Mouse (Mus musculus) adipocyte (in vitro differentiated cells): ENCODE data around the gene Olfr1413.

Experiments used
- DNase-seq: peaks from one replicate; pipeline ENCODE4 v3.0.0-alpha.2; 2016; ENCODE audit warnings: low spot score

The Olfr1413 gene

DNA sequence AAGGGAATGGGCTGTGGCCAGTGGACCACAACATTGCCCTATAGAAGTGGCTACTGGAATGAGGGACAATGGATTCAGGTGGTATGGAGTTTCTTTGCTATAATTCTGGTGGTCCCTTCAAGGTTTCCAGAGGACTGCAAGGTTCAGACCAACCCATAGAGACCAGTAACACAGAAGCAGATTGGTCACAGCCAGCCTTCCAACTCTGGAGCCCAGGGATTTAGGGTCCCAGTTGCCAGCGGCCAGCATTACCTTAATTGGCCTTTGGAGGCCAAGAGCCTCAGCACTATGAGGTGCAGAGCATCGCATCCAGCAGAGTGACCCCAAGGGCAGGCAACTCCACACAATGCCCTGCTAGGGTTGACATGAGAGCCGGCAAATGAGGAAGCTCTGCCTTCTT lies at the start of gene Olfr1413:
TSS of gene Olfr1413 (plus strand) at position 301 of the 400 bp plus-strand sequence.
- no peak for DNase-seq

DNA sequence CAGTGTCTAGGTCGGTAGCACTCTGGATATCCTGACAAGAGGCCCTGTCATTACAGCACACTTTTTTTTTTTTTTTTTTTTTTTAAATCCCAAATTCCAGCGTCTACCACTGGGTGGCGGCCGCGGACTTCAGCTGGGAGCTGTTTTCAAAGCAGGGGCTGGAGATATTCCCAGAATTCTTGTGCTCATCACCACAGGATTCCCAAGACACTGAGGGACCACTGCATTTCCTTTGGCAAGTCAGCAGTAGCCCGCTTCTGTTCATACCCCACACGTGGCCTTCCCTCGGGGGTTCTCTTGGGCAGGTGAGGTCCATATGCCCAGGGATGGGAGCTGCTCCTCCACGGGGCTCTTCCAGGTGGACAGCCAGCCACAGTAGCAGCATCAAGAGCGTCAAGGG lies 49.7 kb upstream of the Olfr1413 start:
- peak; percentile 75 for DNase-seq

DNA sequence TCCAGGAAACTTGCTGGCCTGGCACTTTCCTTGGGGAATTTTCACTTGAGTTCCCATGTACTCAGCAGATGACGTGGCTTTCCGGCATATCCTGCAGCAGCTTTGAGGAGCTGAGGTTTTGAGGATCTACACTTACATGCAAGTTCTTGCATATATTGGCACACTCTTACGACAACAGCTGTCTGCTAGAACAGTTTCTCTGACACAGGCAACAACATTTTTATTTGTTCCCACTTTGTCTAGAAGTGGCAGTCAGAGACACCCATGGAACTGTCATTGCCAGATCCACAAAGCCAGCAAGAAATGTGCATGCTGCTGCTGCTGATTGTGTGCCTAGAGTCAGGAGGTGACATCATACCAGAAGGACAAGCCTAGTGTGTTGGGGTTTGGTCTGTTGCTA lies 47.4 kb upstream of the Olfr1413 start:
- DNase-seq = no peak

DNA sequence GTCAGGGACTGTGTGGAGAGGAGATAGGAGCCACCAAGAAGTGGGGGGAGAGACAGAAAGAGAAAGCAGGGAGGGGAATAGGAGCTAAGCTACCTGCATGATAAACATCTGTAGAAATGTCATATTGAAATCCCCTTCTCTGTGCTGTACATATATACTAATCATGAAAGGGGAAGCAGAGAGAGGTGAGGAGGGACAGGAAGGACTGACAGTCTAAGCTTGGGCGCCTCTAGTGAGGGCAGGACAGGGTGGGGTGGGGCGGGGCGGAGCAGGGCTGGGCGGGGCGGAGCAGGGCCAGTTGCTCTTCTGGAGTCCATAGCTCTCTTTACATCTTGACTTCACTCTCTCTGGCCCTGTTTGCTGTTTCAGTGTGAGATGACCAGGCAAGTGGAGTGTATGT lies 34.1 kb upstream of the Olfr1413 start:
- no peak for DNase-seq

GRCm38 (mm10) chr1:92539071-92539470 lies 32.1 kb upstream of the Olfr1413 start:
- DNase-seq = no peak

DNA sequence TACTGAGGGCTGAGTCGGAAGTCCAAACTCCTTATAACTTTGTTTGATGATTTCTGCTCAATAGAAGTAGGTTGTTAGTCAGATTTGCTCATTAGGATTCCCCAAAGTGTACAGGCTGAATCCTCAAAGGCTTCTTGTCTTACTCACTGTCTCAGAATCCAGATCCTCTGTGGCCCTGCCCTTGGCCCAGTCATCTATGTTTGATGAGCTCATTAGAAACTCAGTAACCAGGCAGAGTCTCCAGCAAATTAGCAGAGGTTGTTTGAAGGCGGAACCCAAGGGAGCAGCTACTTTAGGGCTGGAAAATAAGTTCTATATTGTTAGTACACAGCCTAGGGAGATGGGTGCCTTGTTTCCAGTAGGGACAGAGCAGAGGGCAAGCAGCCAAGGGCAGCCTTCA lies 25.2 kb upstream of the Olfr1413 start:
- DNase-seq = no peak

DNA sequence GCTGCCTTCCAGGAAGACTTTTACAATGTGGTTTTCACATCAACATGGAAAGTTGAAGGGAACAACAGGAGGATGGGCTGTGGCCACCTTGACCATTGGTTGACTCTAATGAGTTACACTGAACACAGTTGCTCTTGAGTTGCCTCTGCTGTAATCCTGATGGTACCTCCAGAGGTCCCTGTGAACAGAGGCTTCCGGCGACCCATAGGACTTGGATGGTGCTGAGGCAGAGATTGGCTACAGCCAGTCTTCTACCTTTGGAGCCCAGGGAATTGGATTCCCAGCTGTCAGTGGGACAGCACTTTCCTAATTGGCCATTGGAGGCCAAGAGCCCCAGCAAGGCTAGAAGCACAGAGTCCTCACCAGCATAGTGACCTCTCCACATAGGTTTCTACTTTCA lies 14.4 kb downstream of the Olfr1413 start, which contains the start of gene Olfr1412:
TSS of gene Olfr1412 (plus strand) at position 301 of the 400 bp plus-strand sequence.
- no peak for DNase-seq

GRCm38 (mm10) chr1:92594111-92594510 lies 23.0 kb downstream of the Olfr1413 start, which contains the start of gene Olfr1411:
Gene Olfr1411 (plus strand): TSS chr1:92594411.
- no peak for DNase-seq

- DNase-seq = no peak
Observed at GRCm38 (mm10) chr1:92596019-92596418, 24.9 kb downstream of the Olfr1413 start.

- no peak for DNase-seq
Observed at GRCm38 (mm10) chr1:92605482-92605881, 34.4 kb downstream of the Olfr1413 start, which contains the start of gene Olfr1410. Gene Olfr1410 (plus strand): TSS chr1:92605782.

DNA sequence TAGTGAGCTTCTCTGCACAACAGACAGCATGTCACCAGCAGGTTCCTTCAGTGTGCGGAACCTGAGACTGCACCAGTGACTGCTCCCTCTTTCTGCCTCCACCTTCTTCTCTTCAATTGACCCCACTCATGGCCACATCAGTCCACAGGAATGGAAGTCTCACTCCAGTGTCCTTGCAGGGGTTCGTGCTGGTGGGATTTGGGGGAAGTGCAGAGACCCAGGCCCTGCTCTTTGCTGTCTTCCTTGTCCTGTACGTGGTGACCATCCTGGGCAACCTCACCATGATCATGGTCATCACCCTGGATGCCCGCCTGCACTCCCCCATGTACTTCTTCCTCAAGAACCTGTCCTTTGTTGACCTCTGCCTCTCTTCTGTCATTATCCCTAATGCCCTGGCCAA lies 36.6 kb downstream of the Olfr1413 start:
- no peak for DNase-seq

DNA sequence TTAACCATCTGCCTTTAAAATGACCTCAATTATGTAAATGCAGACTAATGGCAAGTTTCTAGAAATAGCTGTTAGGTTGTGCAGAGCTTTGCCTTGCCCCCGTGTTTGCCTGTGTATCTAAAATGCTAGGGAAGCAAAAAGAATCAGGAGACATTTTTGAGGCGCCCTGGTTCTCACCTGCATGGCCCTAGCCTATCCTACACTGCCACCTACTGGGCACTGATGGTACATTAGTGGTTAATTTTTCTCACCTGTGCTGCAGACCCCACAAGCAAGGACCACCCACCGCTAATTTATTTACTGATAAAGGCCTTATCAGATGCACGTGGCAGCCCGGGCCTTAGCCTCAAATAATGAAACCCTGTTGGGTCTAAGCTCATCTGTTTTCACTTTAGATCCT lies 39.9 kb downstream of the Olfr1413 start:
- DNase-seq = peak; percentile 23

DNA sequence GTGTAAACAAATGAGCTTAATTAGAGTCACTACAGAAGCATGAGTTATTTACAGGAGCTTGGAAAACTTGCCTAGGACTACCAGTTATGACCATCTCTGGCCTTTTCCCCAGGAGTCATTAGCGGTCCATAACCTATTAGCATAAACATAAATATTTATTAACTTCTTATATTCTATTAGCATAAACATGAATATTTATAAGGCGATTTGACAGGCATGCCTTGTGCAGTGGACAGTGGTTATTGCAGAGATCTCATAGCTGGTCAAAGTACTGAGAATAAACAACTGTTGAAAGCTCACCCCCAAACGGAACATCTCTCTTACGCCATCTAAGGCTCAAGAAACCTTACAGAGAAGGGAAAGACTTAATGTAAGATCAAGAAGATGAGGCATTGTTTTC lies 42.1 kb downstream of the Olfr1413 start:
- no peak for DNase-seq

DNA sequence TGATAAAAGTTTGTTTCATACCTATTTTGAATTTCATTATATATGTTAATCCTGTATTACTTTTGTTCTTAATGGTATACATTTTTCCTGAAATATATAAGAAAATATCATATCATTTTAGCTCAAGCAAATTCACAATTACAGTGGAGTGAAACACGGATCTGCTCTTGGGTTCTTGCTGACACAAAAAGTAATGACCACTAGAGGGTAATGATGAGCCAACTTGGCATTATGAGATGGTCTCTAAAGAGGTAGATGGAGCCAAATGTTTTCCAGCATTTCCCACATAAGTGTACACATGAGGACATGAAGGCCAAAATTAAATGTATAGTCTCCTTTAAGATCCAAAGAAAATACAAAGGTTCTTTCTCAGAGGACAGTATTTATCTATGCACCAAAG lies 43.4 kb downstream of the Olfr1413 start:
- DNase-seq = peak; percentile 56

- DNase-seq = peak; percentile 25
Observed at GRCm38 (mm10) chr1:92616046-92616445, 44.9 kb downstream of the Olfr1413 start.

- DNase-seq = no peak
Observed at GRCm38 (mm10) chr1:92617488-92617887, 46.4 kb downstream of the Olfr1413 start, which contains the start of gene Olfr12. Gene Olfr12 (plus strand): TSS chr1:92617788.

DNA sequence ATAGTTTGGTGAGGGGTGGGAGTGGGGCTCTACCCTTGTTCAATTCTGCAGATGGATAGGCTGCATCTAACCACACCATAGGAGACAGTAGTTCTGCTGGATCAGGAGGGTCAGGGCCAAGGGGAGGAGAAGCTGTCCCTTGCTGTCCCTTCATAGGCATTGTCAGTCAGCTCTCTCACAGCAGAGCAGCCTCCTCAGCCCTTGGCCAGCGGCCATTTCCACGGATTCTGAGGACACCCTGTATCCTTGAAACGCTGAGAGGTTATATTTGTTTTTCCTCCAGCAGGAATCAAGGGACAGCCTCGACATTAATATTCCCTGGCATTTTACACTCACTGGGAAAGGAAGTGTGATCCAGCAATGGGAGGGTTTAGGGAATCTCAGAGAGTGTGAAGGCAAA lies 47.2 kb downstream of the Olfr1413 start:
- no peak for DNase-seq
